Mouse (Mus musculus): ENCODE data around the gene Stard9. TPM values are rescaled to one million over a fixed set of nuclear protein-coding genes. Genes with fewer than 3 reads are reported as not detected.

Gene Stard9
- total RNA-seq, 1 experiment from 2014 or later, result 1.8 TPM

DNA sequence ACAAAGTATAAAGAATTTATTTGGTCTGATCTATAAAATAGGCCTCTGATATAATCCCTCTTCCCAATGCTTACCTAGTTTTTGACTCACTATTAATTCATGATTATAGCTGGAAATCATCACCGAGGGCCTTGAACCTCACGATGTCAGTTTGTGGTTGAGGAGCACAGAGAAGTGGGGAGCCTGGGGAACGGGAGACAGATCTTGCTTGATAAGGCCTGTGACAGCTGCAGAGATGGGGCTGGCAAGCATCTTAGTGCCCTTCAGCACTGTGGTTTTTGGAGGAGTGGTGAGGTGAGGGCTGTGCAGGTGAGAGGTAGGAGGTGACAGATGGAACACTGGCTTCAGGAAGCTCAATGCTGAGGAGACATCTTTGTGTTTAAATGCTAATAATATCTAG is 81.2 kb downstream of the Stard9 start:
- ATAC-seq (replicated peaks in 1 of 2; ENCODE audit: insufficient read depth in 1 of 2, low FRiP score in 2 of 2, low TSS enrichment in 1 of 2, low read depth in 1 of 2, poor library complexity in 2 of 2, severe bottlenecking in 2 of 2), result no peak

DNA sequence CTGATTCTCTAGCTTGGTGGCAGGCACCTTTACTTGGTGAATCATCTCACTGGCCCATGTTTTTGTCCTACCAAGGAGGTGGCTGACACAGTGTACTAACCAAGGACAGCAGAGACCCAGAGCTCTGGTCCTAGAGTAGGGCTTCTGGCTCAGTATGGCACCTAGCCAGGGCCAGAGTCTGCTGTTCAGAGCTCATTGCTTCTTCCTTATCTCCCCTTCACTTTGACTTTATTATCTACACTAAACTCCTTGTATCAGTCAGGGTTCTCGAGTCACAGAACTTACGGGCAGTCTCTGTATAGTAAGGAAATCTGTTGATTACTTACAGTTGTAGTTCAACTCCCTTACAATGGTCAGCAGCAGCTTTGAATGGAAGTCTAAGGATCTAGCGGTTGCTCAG is 82.0 kb downstream of the Stard9 start:
- ATAC-seq (replicated peaks in 1 of 2; ENCODE audit: insufficient read depth in 1 of 2, low FRiP score in 2 of 2, low TSS enrichment in 1 of 2, low read depth in 1 of 2, poor library complexity in 2 of 2, severe bottlenecking in 2 of 2), result no peak

DNA sequence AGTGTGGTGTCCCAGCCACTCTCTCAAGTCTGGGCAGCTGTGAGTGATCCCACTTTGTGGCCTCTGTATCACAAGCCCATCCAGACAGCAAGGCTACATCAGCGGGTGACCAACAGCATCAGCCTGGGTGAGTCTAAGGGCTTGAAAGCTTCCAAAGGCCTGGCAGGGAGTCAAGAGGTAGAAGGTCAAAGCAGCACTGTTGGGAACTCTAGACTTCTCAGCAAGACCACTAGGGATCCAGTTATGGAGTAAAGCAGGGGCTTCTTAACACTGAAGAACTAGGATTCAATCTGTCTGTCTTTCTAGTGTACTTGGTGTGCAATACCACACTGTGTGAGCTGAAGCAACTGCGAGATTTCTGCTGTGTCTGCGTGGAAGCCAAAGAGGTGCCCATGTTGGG is 84.5 kb downstream of the Stard9 start:
- ATAC-seq (replicated peaks in 1 of 2; ENCODE audit: insufficient read depth in 1 of 2, low FRiP score in 2 of 2, low TSS enrichment in 1 of 2, low read depth in 1 of 2, poor library complexity in 2 of 2, severe bottlenecking in 2 of 2), result no peak

DNA sequence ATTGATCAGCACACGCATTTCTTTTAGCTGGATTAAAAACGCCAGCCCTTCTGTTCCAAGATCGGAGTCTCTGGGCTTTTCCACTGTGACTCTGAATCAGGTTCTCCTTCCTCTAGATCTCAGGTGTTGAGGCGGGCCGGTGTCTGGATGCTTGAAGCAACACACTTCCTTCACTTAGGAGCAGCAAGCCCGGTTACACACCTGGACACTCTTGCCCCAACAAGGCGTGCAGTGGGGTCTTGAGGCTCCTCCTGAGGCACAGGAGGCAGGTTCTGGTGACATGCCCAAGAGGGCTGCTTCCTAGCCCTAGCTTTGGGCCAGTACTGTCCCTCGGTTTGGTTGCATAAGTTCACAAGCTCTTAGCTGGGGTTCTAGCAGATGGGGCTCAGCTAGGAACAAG is 89.6 kb downstream of the Stard9 start:
- no peak for ATAC-seq (replicated peaks in 1 of 2; ENCODE audit: insufficient read depth in 1 of 2, low FRiP score in 2 of 2, low TSS enrichment in 1 of 2, low read depth in 1 of 2, poor library complexity in 2 of 2, severe bottlenecking in 2 of 2)

DNA sequence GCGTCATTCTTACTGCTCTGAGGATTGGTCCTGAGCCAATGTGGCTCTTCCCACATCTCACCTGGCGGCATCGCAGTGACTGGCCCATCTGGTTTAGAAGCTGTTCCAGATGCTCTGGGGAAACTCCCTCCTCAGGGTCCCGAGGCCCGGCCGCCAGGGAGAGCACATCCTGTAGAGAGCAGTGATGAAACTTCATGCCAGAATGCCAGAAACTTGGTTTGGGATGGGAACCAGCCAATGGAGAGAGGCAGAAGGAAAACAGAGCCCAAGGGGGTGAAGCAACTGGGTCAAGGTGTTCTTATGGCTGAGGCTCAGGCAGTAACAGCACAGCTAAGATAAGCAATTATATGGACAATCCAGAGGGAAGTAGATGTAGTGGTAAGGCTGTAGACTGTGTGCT is 91.9 kb downstream of the Stard9 start:
- ATAC-seq (replicated peaks in 1 of 2; ENCODE audit: insufficient read depth in 1 of 2, low FRiP score in 2 of 2, low TSS enrichment in 1 of 2, low read depth in 1 of 2, poor library complexity in 2 of 2, severe bottlenecking in 2 of 2), result no peak

DNA sequence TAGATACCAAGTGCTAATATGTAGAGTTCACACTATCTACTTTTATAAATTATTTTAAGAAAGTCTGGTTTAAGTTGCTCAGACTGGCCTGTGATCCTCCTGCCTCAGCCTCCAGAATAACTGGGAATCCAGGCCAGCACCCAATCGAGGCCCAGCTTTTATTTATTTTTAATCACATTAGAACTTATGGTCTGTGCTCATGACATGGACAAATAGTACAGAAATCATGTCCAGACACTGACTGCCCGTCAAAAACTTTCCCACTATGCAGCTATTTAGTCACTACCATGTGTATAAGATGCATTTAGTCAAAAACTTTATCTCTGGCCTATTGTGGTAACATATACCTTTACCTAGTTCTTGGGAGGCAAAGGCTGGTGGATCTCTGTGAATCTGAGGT is 93.0 kb downstream of the Stard9 start:
- no peak for ATAC-seq (replicated peaks in 1 of 2; ENCODE audit: insufficient read depth in 1 of 2, low FRiP score in 2 of 2, low TSS enrichment in 1 of 2, low read depth in 1 of 2, poor library complexity in 2 of 2, severe bottlenecking in 2 of 2)

DNA sequence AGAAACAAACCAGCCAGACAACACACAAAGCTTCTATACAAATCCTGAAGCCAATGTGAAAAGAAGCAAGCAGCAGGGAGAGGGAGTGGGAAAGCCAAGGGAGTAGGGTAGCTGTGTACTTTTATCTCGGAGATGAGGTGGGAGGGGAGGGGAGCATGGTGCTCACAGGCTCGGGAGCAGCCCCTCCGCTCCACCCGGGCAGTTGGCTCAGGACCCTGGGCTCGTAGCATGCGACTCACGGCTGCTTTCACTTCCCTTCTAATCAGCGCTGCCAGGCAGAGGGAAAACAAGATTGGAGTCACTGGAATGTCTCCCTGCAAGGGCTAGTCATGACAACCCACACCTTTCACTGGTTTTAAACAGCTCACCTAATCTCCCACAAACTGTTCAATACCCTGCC is 93.6 kb downstream of the Stard9 start:
- ATAC-seq (replicated peaks in 1 of 2; ENCODE audit: insufficient read depth in 1 of 2, low FRiP score in 2 of 2, low TSS enrichment in 1 of 2, low read depth in 1 of 2, poor library complexity in 2 of 2, severe bottlenecking in 2 of 2), result no peak

DNA sequence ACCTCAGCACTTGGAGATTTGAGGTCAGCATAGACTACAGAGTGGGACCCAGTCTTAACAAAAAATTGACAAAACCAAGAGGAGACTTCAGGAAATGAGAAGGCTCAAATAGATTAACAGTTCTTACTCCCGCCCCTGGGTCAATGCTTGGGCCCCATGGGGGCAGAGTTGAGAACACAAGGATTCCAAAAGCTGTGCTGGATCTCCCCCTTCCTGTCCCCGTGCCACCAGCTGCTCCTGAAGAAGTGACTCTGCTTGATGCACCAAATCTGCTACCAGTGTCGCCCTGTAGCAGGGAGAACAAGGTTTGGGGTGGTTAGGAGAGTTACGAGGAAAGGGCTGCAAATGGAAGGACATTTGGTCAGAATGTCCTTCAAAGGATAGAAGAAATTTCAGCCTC is 94.7 kb downstream of the Stard9 start:
- ATAC-seq (replicated peaks in 1 of 2; ENCODE audit: insufficient read depth in 1 of 2, low FRiP score in 2 of 2, low TSS enrichment in 1 of 2, low read depth in 1 of 2, poor library complexity in 2 of 2, severe bottlenecking in 2 of 2), result 0 out of 4 replicates have a peak, but pooled peaks of 1 of the 2 experiments have one; percentile 10

DNA sequence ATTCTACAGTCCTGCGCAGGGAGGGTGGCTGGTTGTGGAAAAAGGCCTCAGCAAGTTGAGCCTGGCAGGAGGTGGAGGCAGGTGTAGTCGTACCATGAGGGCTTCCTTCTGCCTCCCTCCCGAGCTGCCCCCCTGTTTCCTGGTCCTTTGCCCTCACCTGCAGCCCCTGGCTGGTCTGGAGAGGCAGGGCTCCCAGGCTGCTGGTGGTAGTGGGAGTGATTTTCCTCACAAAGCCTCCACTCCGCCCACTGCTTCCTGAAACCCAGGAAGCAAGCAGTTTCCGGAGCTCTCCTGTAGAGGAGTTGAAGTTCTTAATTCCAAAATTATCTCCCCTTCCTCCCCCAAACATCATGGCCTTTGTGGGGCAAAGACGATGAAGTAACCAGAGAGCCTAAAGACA is 95.3 kb downstream of the Stard9 start:
- no peak for ATAC-seq (replicated peaks in 1 of 2; ENCODE audit: insufficient read depth in 1 of 2, low FRiP score in 2 of 2, low TSS enrichment in 1 of 2, low read depth in 1 of 2, poor library complexity in 2 of 2, severe bottlenecking in 2 of 2)

DNA sequence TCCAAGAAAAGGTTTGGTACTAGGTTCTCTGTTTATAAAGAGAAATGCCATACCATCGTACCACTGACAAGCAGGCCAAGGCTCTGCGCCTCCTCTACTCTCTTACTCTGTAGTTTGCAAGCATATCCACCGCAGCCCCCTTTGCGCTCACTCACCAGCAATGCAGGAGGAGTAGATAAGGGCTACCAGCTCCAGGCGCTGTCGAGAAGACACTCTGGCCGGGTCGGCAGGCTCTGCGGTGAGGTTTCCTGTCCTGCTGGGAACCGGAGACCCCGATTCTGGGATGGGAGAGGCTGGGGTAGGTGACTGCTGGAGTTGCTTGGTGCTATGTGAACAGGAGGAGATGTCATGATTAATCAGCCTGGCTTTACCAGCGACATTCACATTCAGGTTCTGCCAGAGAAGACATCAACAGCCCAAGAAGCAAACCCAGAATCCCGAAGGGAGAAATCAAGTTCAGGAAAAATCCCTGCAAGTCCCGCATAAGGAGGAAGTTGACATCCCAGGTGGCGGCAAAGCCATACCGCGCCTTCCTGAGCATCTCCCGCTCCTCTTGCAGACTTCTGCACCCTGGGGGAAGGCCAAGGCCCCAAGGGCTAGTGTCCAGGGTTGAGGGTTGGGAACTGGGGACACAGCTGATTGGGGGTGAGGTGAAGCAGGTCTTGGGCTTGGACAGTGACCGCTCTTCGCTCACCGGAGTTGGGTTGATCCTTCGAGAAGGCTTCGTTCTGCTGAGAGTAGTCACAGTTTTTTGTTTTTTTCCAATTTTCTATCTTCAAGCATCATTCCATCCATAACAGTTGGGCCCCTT is 101.1 kb downstream of the Stard9 start:
- ATAC-seq (replicated peaks in 1 of 2; ENCODE audit: insufficient read depth in 1 of 2, low FRiP score in 2 of 2, low TSS enrichment in 1 of 2, low read depth in 1 of 2, poor library complexity in 2 of 2, severe bottlenecking in 2 of 2), result 0 out of 4 replicates have a peak, but pooled peaks of 1 of the 2 experiments have one; percentile 15

DNA sequence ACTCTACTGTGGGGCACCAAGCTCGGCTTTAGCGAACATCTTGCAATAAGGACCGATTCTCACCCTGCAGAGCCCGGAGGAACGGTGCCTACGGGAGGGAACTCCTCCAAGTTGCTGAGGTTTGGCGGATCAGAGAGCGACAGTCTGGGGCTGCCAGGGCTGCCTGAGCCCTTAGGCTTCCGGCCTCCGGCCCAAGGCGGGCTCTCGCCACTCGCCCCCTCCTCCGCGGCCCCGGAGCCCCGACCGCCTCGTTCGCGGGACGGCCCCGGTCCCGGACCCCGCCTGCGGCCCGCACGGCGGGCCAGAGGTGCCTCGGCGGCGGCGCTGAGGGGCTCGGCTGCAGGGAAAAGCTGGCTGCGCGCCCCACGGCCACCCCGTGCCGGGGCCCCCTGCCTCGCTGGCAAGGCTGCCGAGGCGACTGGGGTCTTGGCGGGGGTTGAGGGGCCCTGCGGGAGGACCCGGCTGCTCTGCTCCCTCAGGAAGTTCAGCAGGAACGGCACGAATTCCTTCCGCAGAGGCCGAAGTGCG is 101.8 kb downstream of the Stard9 start:
- 0 out of 4 replicates have a peak, but pooled peaks of 1 of the 2 experiments have one; percentile 9 for ATAC-seq (replicated peaks in 1 of 2; ENCODE audit: insufficient read depth in 1 of 2, low FRiP score in 2 of 2, low TSS enrichment in 1 of 2, low read depth in 1 of 2, poor library complexity in 2 of 2, severe bottlenecking in 2 of 2)

DNA sequence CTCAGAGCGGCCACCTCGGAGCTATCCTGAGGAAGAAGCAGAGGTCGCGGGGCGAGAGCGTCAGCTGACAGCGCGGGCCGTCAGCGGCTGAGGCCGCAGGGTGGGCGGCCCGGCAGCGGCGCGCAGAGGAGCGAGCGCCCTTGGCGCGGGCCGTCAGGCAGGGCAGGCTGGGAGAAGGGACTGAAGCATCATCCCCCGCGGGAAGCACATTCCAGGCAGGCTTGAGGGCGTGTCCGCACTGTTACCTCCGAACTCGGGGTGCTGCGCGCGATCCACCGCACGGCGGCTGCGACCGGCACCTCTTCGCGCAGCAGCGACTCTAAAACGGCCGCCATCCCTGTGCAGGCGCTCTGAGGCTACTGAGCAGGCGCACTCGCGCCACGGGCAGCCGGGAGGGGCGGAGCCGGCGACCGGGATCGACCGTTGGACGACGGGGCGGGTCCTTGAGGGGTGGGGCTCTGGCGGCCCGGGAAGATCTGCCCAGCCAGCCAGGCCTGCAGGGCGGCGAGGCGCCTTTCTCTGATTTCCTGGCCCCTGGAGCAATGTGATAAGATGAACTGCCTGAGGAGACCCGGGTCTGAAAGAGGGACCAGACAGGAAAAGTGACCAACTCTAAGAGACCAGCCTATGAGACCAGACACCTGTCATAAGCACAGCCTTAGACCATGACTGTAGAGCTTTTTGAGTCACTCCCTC is 102.4 kb downstream of the Stard9 start:
- ATAC-seq (replicated peaks in 1 of 2; ENCODE audit: insufficient read depth in 1 of 2, low FRiP score in 2 of 2, low TSS enrichment in 1 of 2, low read depth in 1 of 2, poor library complexity in 2 of 2, severe bottlenecking in 2 of 2), result peak; percentile 92 to 97

DNA sequence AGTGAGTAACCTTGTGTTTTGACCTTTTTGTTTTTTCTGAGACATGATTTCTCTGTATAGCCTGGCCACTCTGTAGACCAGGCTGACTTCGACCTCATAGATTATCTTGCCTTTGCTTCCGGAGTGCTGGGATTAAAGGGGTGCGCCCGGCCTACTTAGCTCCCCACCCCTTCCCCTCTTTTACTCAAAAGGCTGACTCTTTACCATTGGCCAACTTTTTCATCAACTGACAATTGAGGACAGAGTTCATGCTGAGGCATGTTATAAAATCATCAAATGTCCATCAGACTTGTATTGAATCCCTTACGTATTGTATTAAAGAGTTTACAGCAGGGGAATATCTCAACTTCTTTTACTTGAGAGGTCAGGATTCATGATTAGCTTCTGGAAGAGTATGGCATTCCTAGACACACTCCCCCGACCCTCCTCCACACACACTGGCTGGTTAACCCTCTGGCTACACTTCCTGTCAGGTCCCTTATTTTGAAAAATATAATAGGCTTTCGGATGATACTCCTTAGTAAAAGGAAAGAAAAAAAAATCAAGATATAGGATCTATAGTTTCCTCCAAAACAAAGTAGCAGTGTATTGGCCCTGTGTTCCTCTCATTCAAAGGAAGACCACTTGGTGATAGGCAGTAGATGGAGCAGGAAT is 103.1 kb downstream of the Stard9 start:
- no peak for ATAC-seq (replicated peaks in 1 of 2; ENCODE audit: insufficient read depth in 1 of 2, low FRiP score in 2 of 2, low TSS enrichment in 1 of 2, low read depth in 1 of 2, poor library complexity in 2 of 2, severe bottlenecking in 2 of 2)

DNA sequence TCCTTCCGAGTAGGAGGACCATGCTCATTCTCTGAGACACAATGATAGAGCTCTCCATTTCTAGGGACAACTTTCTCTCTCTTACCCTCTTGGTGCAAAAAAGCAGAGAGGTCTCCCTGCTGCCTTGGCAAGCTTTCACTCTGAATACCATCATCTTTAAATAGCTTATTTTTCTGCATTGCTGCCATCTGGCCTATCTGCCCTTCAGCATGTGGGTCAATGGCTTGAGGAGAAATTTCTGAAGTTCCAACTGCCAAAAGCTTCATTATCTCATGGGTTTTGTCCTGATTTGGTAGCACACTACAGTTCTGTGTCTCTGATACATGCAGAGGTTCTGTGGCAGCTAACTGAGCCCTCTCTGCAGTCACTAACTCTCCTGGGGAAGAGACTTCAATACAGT is 116.6 kb downstream of the Stard9 start:
- no peak for ATAC-seq (replicated peaks in 1 of 2; ENCODE audit: insufficient read depth in 1 of 2, low FRiP score in 2 of 2, low TSS enrichment in 1 of 2, low read depth in 1 of 2, poor library complexity in 2 of 2, severe bottlenecking in 2 of 2)

DNA sequence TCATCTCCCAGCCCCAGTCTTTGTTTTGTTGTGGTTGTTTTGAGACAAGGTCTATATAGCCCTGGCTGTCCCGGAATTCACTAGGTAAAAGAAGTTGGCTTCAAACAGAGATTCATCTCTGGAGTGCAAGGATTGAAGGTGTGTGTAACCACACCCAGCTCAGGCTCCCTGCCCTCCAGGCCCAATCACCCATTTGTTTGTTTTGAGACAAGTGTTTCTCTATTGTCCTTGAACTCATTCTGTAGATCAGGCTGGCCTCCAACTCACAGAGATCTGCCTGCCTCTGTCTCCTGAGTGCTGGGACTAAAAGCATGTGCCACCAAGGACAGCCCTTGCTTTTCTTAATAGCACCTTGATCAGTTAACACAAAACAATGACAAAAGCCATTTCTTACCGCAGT is 119.1 kb downstream of the Stard9 start:
- ATAC-seq (replicated peaks in 1 of 2; ENCODE audit: insufficient read depth in 1 of 2, low FRiP score in 2 of 2, low TSS enrichment in 1 of 2, low read depth in 1 of 2, poor library complexity in 2 of 2, severe bottlenecking in 2 of 2), result no peak

DNA sequence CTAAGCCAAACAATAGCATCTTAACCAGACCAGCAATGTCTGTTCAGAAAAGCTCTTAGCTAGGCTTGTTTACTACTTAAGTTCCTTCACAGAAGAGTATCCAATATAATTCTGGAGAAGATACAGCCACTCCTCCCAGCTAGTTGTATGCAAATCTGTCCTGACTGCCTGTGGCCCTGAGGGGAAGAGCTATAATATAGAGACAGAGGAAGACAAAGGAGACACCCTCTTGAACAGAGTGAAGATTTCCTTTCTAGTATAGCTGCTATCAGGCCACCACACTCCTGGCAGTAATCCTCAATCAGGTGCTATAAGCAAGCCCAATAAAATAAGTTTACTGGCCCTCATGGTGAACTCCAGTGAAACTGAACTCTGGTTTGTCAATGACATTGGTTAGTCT is 133.0 kb downstream of the Stard9 start:
- no peak for ATAC-seq (replicated peaks in 1 of 2; ENCODE audit: insufficient read depth in 1 of 2, low FRiP score in 2 of 2, low TSS enrichment in 1 of 2, low read depth in 1 of 2, poor library complexity in 2 of 2, severe bottlenecking in 2 of 2)

DNA sequence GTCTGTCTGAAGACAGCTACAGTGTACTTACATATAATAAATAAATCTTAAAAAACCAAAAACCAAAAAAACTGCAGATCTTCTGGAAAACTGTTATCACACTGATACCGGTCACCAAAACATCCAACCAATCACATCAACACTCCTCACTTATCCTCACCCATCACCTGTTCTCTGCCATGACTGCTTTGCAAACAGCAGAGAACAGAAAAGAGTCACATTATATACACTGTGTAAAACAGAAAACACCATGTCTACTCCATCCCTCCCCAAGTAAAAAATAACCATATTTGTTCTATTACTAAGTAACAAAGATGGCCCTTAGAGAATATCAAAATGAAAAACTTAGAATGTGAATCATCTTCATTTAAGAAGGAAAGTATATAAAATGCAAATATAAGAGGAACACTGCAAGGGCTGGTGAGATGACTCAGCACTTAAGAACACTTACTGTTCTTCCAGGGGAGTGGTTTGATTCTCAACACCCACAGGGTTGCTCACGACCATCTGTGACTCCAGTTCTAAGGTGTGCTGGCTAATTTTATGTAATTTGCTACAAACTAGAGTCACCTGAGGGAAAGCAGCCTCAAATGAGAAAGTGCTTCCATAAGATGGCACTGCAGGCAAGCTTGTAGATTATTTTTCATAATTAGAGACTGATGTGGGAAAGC is 141.5 kb downstream of the Stard9 start:
- no peak for ATAC-seq (replicated peaks in 1 of 2; ENCODE audit: insufficient read depth in 1 of 2, low FRiP score in 2 of 2, low TSS enrichment in 1 of 2, low read depth in 1 of 2, poor library complexity in 2 of 2, severe bottlenecking in 2 of 2)
